11 mouse cellular contexts compared by ENCODE assay signal in the genomic region with DNA sequence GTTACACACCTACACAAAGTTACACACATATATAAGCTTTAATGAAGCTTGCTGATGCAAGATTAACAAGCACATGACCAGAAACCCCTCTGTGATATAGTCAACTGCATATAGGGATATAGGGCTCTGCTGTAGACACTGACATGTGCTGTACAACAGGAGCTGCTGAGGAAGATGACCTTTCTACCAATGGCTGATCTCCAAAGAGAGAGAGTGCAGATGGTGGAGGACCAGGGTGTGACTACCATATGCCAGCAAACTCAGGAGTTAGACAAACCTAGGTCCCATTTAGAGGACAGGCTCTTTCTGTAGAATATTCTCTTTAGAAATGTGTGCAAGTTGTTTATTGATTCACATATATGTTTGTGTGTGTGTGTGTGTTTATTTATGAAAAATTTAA.
DNase-seq lines count a peak whose midpoint lies in the region.
"Had no signal": no experiment of that assay in that cellular context is flagged by ENCODE, and none has a peak within 500 bp of the region (broad histone marks: within the 10 kb centered on the region; RNA-seq: fewer than 3 reads in every experiment).

No protein-coding gene starts in this region.

- DNase-seq in cerebellum, adult 11-12 months, result peak; percentile 86
- peak; percentile 73 for DNase-seq in cerebellum, adult 8-10 months
- DNase-seq in cerebellum, postnatal 14 days, result peak; percentile 35 to 79
- DNase-seq in layer of hippocampus, postnatal 10 days (ENCODE audit: low spot score in 2 of 2), result no peak
- no peak for DNase-seq in adrenal gland, adult 2 months
- DNase-seq in kidney, adult 18-20 months, result no peak
- DNase-seq: adrenal gland, adult 8-10 months; adrenal gland, postnatal 36 days; gastrocnemius, adult 2 months; gastrocnemius, postnatal 25 days; kidney, adult 9 months had no signal

Comparison
In these comparisons a context has a peak if more than half of its experiments do, and no peak if none do; other contexts are left out.
1. DNase-seq: peak in cerebellum, adult 11-12 months (single experiment), cerebellum, adult 8-10 months (single experiment) and cerebellum, postnatal 14 days (2 of 2); none in layer of hippocampus, postnatal 10 days (0 of 2), adrenal gland, adult 2 months (single experiment) and kidney, adult 18-20 months (single experiment).